Mouse (Mus musculus) midbrain, embryonic 11.5 days (tissue): ENCODE results near the gene Gpm6b. TPM values are rescaled to one million over a fixed set of nuclear protein-coding genes. Genes with fewer than 3 reads are reported as not detected.

ENCODE experiments used
- ATAC-seq: fragments of 200-750 bp; cut with Nextera tagmentation; 2 replicates; pipeline ENCODE4 v1.8.0; 2017; ENCODE audit warnings: moderate TSS enrichment, moderate library complexity; ENCODE audit not compliant: low FRiP score
- DNase-seq: peaks from one replicate; pipeline ENCODE4 v3.0.0; 2015; ENCODE audit warnings: low spot score; ENCODE audit errors: missing footprints
- H3K27ac ChIP-seq: fragments of 300-500 bp; sonication (generic); 2 replicates; pipeline ENCODE4 v1.5.1; 2014; ENCODE audit warnings: low read depth, low read length
- H3K27me3 ChIP-seq: fragments of 300-500 bp; sonication (generic); 2 replicates; pipeline ENCODE4 v1.6.1; 2014; ENCODE audit warnings: mild to moderate bottlenecking, low read length, moderate library complexity, mixed read lengths; ENCODE audit not compliant: control insufficient read depth, insufficient read depth
- H3K36me3 ChIP-seq: fragments of 300-500 bp; sonication (generic); 2 replicates; pipeline ENCODE4 v1.6.1; 2014; ENCODE audit warnings: mild to moderate bottlenecking, low read length, moderate library complexity, mixed read lengths; ENCODE audit not compliant: control insufficient read depth, insufficient read depth
- H3K4me1 ChIP-seq: fragments of 300-500 bp; sonication (generic); 2 replicates; pipeline ENCODE4 v1.6.1; 2014; ENCODE audit warnings: low read length; ENCODE audit not compliant: control insufficient read depth, insufficient read depth
- H3K4me2 ChIP-seq: fragments of 300-500 bp; sonication (generic); 2 replicates; pipeline ENCODE4 v1.6.1; 2014; ENCODE audit warnings: mild to moderate bottlenecking, moderate library complexity
- H3K4me3 ChIP-seq: fragments of 300-500 bp; sonication (generic); 2 replicates; pipeline ENCODE4 v1.5.1; 2014; ENCODE audit warnings: low read depth, low read length
- H3K9ac ChIP-seq: fragments of 300-500 bp; sonication (generic); 2 replicates; pipeline ENCODE4 v1.6.1; 2014; ENCODE audit warnings: low read length
- H3K9me3 ChIP-seq: fragments of 300-500 bp; sonication (generic); 2 replicates; pipeline ENCODE4 v1.6.1; 2016; ENCODE audit warnings: low read length; ENCODE audit not compliant: control insufficient read depth
- WGBS: fragments of 180-500 bp; shearing (Covaris S2); extraction: QIAGEN DNeasy Blood & Tissue Kit; methylation state at CpG from one replicate; pipeline ENCODE4 v1.1.7; 2014; 5-methylcytosine and 5-hydroxymethylcytosine counted together
- polyA plus RNA-seq: library from polyadenylated mRNA; unstranded; fragments of >200 nt; fragmentation: Nextera tagmentation; extraction: Ambion mirVana; gene quantifications from 2 replicates; pipeline ENCODE4 v1.2.1, GENCODE M21; 2014

Gene Gpm6b
- polyA plus RNA-seq, 1 experiment from 2014 or later: 102 TPM

DNA sequence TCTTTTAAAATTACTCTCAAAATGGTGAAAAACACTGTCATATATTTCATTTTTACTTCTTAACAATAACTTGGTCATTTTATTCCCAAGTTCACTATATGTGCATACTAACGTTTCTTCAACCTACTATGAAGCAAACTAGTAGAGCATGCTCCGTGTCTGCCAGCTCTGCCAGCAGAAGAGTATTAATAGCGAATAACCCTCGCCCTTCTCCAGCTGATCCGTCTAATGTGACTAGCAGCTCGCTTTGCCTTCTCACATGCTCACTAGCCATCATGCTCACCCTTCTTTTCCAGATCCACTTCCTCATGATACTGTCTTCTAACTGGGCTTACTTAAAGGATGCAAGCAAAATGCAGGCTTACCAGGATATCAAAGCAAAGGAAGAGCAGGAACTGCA is 147.9 kb downstream of the Gpm6b start:
- no peak for DNase-seq
- Histone ChIP-seq H3K27me3 (peaks cover 9% of the 10 kb centered on the region), H3K4me2 (no peak overlapping the region), H3K4me3 (no peak overlapping the region), H3K27ac (no peak overlapping the region), H3K9me3 (no peaks in the 10 kb centered on the region), H3K36me3 (no peaks in the 10 kb centered on the region), H3K4me1 (no peaks in the 10 kb centered on the region), H3K9ac (no peak overlapping the region)
- WGBS: 85% methylated on average over 6 of the region's 6 CpGs
- ATAC-seq: no peak

DNA sequence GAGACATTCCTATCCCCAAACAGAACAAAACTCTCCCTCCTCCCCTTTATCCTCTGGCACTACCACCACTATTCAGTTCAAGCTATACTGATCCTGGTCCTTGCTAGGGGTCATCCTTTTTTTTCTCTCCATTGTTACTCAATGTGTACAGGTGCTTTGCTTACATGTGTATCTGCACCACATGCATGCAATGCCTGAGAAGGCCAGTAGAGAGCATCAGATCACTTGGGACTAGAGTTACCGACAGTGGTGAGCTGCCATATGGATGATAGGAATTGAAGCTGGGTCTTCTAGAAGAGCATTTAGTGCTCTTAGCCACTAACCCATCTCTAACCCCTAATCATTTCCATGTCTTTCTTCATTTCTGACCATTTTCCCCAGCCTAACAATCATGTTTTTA is 155.0 kb downstream of the Gpm6b start:
- peaks cover 8% of the 10 kb centered on the region for H3K27me3 ChIP-seq
- H3K4me1 ChIP-seq: no peaks in the 10 kb centered on the region
- H3K36me3 ChIP-seq: no peaks in the 10 kb centered on the region
- DNase-seq (no peak), ATAC-seq (no peak)
- H3K4me3 ChIP-seq: no peak overlapping the region
- no peak overlapping the region for H3K4me2 ChIP-seq
- no peak overlapping the region for H3K9ac ChIP-seq
- H3K27ac ChIP-seq: no peak overlapping the region
- no peaks in the 10 kb centered on the region for H3K9me3 ChIP-seq
- whole genome bisulfite sequencing: 83% methylated on average over 1 of the region's 1 CpGs

DNA sequence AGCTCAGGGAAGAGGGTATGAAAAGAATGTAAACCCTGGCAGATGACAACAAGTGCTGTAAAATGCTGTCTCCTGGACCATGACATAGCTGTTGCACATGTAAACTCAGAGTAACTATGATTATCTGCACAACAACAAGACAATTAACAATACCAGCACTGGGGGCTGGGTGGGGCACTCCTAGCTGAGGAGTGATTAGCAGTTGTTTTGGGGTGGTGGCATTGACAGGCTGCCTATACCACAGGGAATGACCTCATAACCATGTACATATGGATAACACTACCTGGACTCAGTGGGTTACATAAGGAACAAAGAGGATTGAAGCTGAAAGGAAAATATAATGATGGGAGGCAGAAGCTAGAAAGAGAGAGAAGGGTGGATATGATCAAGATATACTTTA is 169.2 kb downstream of the Gpm6b start:
- Histone ChIP-seq H3K36me3 (no peaks in the 10 kb centered on the region), H3K4me2 (no peak overlapping the region), H3K4me1 (no peaks in the 10 kb centered on the region), H3K27me3 (no peaks in the 10 kb centered on the region; the same call in 1 of the 2 replicates), H3K9ac (no peak overlapping the region), H3K9me3 (no peaks in the 10 kb centered on the region), H3K27ac (no peak overlapping the region), H3K4me3 (no peak overlapping the region)
- ATAC-seq (no peak), DNase-seq (no peak)

- no peaks in the 10 kb centered on the region for H3K4me1 ChIP-seq
- H3K27ac ChIP-seq: no peak overlapping the region
- DNase-seq: no peak
- H3K4me3 ChIP-seq: no peak overlapping the region
- no peak overlapping the region for H3K9ac ChIP-seq
- ATAC-seq: no peak
- H3K36me3 ChIP-seq: no peaks in the 10 kb centered on the region
- H3K9me3 ChIP-seq: no peaks in the 10 kb centered on the region
- H3K4me2 ChIP-seq: no peak overlapping the region
- no peaks in the 10 kb centered on the region for H3K27me3 ChIP-seq
- WGBS: 90% methylated on average over 4 of the region's 6 CpGs
Observed at GRCm38 (mm10) chrX:166416196-166416595, 177.5 kb downstream of the Gpm6b start.

DNA sequence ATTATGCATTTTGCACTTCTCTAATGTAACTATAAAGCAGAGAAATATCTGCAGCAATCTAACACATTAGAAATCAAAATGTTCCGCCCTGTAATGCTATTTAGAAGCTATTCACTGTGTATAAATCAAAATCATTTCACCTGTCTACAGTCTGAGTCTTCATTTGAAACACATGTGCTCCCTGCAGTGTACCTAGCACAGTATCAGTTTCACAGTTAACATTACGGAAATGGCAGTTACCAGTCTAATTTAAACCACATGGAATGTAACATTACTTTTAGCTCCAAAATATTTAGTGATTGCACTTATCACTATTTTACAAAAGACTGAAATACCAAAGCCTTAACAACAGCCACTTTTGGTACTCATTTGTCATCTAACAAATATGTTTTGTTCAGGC is 196.1 kb downstream of the Gpm6b start:
- Histone ChIP-seq H3K4me2 (no peak overlapping the region), H3K4me1 (no peaks in the 10 kb centered on the region), H3K27ac (no peak overlapping the region), H3K36me3 (no peaks in the 10 kb centered on the region), H3K9ac (no peak overlapping the region), H3K9me3 (no peaks in the 10 kb centered on the region), H3K27me3 (peaks cover 4% of the 10 kb centered on the region; the same call in 1 of the 2 replicates), H3K4me3 (no peak overlapping the region)
- DNase-seq: no peak
- 81% methylated on average over 2 of the region's 2 CpGs for WGBS
- ATAC-seq: no peak

Other genes starting within 250 kb of the Gpm6b start
- 16.8 and 19.0 TPM in 2 replicates for gene Gemin8, start 68.5 kb upstream of the Gpm6b start, polyA plus RNA-seq
- 48.7 and 51.7 TPM in 2 replicates for gene Trappc2, start 201.7 kb downstream of the Gpm6b start, polyA plus RNA-seq
- 9.4 and 9.9 TPM in 2 replicates for gene Ofd1, start 201.8 kb downstream of the Gpm6b start, polyA plus RNA-seq
- gene Rab9, start 241.0 kb downstream of the Gpm6b start, polyA plus RNA-seq: 53.1 and 53.9 TPM in 2 replicates